Mouse (Mus musculus): Measurements from ENCODE around the gene Fam69b.

Gene Fam69b

GRCm38 (mm10) chr2:26663551-26663950 is 35.3 kb downstream of the Fam69b start:
- DNase-seq: peak; percentile 66

GRCm38 (mm10) chr2:26668746-26669145 is 40.5 kb downstream of the Fam69b start:
- DNase-seq: no peak

- no peak for DNase-seq
Measured at GRCm38 (mm10) chr2:26671182-26671581, 42.9 kb downstream of the Fam69b start, which contains the start of gene Lcn4. TSS of gene Lcn4 (minus strand) at chr2:26671282.
